Mouse (Mus musculus): ENCODE data around the gene Spin2f. TPM values are rescaled to one million over a fixed set of nuclear protein-coding genes. Genes with fewer than 3 reads are reported as not detected.
"Not testable (repeated sequence)": the region's sequence is repeated elsewhere in the genome, so short reads cannot be mapped to it uniquely, and the experiment has no call there.

Gene Spin2f
- polyA plus RNA-seq (2015; fragmentation: Nextera tagmentation; extraction: Ambion mirVana), result not detected in 2 replicates

- H3K36me3 ChIP-seq; ATAC-seq (ENCODE audit: low FRiP score, low read depth); H3K4me1 ChIP-seq (replicated peaks); H3K27me3 ChIP-seq; H3K9ac ChIP-seq; H3K4me2 ChIP-seq; H3K9me3 ChIP-seq; H3K4me3 ChIP-seq; H3K27ac ChIP-seq (replicated peaks): not testable (repeated sequence)
- 61% methylated on average over 1 of the region's 6 CpGs for WGBS
Measured at GRCm38 (mm10) chrX:31253594-31253993, at the start of gene Spin2f. Gene Spin2f, plus strand, starts transcription at chrX:31253894.

GRCm38 (mm10) chrX:31212136-31212535 lies 41.6 kb upstream of the Spin2f start:
- not testable (repeated sequence) for H3K9ac ChIP-seq; H3K4me2 ChIP-seq; H3K4me1 ChIP-seq (replicated peaks); H3K4me3 ChIP-seq; H3K27ac ChIP-seq (replicated peaks); ATAC-seq (ENCODE audit: low FRiP score, low read depth); H3K36me3 ChIP-seq; H3K27me3 ChIP-seq
- peaks cover 11% of the 10 kb centered on the region for H3K9me3 ChIP-seq
- WGBS, result 85% methylated on average over 7 of the region's 7 CpGs

GRCm38 (mm10) chrX:31223536-31223935 lies 30.2 kb upstream of the Spin2f start:
- not testable (repeated sequence) for H3K36me3 ChIP-seq; H3K4me3 ChIP-seq; ATAC-seq (ENCODE audit: low FRiP score, low read depth); H3K9ac ChIP-seq; H3K4me2 ChIP-seq; H3K4me1 ChIP-seq (replicated peaks); H3K27ac ChIP-seq (replicated peaks); H3K27me3 ChIP-seq
- WGBS, result 87% methylated on average over 9 of the region's 9 CpGs
- peaks cover 36% of the 10 kb centered on the region for H3K9me3 ChIP-seq

- ATAC-seq (ENCODE audit: low FRiP score, low read depth); H3K27me3 ChIP-seq; H3K4me1 ChIP-seq (replicated peaks); H3K27ac ChIP-seq (replicated peaks); H3K9ac ChIP-seq; H3K4me2 ChIP-seq; H3K36me3 ChIP-seq; H3K4me3 ChIP-seq: not testable (repeated sequence)
- H3K9me3 ChIP-seq, result peaks cover 34% of the 10 kb centered on the region
- 65% methylated on average over 4 of the region's 4 CpGs for WGBS
Measured at GRCm38 (mm10) chrX:31235088-31235487, 18.6 kb upstream of the Spin2f start.

- not testable (repeated sequence) for H3K4me2 ChIP-seq; H3K27ac ChIP-seq (replicated peaks); H3K9ac ChIP-seq; ATAC-seq (ENCODE audit: low FRiP score, low read depth); H3K36me3 ChIP-seq; H3K4me3 ChIP-seq; H3K27me3 ChIP-seq; H3K4me1 ChIP-seq (replicated peaks)
- 79% methylated on average over 3 of the region's 3 CpGs for WGBS
- H3K9me3 ChIP-seq, result peaks cover 17% of the 10 kb centered on the region
Measured at GRCm38 (mm10) chrX:31241754-31242153, 11.9 kb upstream of the Spin2f start.

Other genes starting within 250 kb of the Spin2f start
- gene Btbd35f29, start 136.2 kb upstream of the Spin2f start, polyA plus RNA-seq (2015; fragmentation: Nextera tagmentation; extraction: Ambion mirVana), result not detected in 2 replicates
- not detected in 2 replicates for gene Btbd35f26, start 82.6 kb downstream of the Spin2f start, polyA plus RNA-seq (2015; fragmentation: Nextera tagmentation; extraction: Ambion mirVana)
- gene Btbd35f19, start 130.0 kb downstream of the Spin2f start, polyA plus RNA-seq (2015; fragmentation: Nextera tagmentation; extraction: Ambion mirVana), result not detected in 2 replicates